Mouse (Mus musculus): ENCODE measurements around the gene Map1s. TPM values are rescaled to one million over a fixed set of nuclear protein-coding genes. Genes with fewer than 3 reads are reported as not detected.

Map1s gene
- total RNA-seq, 2 experiments from 2014 or later = 79.8 to 84.0 TPM

DNA sequence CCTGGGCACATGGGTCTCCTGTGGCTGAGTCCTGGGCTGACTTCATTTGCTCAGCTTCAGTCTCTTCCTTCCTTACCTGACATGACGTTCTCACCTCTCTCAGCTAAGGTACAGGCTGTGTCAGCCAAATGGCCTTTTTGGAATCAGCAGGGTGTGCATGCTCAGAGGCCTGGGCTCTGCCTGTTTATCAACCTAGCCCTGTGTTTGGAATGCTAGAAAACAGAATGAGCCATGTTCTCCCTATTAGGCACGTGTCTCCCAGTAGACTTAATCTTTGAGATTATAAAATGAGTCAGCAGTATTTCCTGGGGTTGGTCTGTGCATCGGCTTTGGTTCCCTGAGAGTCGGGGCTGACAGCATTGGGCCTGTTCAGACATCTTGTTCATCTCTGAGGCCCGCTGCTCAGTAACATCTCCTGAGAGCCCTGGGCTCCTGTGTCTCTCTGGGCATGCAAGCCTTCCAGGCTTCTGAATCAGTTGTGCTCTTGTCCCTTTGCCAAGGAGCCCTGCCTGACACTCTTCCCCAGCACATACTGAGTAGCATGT lies 23.1 kb downstream of the Map1s start:
- intact Hi-C loops (cut with DNase I) = no loop called here

DNA sequence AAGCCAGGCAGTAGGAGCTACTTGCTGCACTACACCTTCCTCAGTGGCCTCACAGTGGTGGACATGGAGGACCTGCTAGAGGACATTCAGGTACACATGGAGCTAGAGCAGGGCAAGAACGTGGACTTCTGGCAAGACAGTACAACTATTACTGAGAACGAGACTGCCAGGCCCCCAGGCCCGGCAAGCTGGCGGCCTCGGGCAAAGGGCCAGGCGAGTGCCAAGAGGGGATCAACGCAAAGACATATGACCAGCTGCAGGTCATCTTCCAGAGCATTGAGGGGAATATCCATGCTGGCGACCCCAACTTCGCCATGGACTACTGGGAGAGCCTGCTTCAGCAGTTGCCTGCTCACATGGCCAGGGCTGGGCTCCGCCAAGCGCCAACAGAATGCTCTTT lies 26.0 kb downstream of the Map1s start:
- no peak for DNase-seq
- intact Hi-C loops (cut with DNase I) = no loop called here

More for the DNA sequence above, 23.1 kb downstream of the Map1s start:
- DNase-seq = no peak

DNA sequence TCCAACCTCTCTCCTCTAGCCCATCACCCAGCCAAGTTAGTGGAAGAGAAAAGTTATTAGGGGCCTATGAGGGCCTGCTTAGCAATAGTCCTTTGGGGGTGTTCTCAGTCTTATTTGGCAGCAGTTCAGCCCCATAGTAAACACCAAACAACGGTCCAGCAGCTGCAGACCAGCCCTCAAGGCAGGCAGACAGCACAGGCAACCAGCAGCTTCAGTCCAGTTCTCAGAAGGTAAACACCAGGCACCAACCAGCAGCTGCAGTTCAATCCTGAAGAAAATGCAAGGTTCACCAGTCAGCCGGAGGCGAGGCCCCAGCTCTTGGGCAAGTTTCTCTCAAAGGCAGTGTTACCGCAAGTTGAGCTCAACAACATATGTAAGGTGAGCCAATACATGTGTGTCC lies 27.3 kb downstream of the Map1s start:
- DNase-seq = no peak
- intact Hi-C loops (cut with DNase I) = no loop called here

DNA sequence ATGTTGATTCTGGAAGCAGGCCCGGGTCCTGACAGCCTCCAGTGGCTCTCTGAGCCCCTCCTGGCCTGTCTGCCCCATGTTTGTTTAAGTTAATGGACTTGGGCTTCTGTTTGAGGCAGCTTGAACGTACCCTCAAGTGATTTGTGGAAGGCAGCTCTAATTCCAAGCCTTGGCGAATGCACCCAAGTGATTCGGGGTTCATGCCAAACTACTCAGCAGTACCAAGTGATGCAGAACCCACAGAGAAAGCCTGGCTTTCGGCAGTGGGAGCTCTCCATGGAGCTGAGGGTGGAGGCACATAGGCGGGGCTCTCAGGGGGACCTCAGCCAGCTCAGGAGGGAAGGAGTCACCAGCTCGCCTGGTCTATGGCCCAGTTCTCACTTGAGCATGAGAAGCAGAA lies 29.1 kb downstream of the Map1s start:
- intact Hi-C loops (cut with DNase I) = no loop called here
- DNase-seq = no peak

DNA sequence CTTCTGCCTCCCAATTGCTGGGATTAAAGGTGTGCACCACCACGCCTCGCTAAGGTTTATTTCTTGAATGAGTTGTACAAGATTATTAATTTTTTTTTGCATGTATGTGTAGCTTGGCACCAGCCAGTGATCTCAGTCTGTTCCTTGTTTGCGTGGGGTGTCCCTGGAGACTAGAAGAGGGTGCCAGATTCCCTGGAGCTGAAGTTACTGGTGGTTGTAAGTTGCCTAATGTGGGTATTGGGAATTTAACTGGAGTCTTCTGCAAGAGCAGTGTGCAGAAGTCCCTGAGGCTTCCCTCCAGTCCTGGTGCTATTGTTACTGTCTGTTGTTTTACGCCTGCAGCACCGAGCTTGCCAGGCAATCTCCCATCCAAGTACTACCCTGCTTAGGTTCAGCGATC lies 31.5 kb downstream of the Map1s start:
- intact Hi-C loops (cut with DNase I) = no loop called here
- DNase-seq = no peak

DNA sequence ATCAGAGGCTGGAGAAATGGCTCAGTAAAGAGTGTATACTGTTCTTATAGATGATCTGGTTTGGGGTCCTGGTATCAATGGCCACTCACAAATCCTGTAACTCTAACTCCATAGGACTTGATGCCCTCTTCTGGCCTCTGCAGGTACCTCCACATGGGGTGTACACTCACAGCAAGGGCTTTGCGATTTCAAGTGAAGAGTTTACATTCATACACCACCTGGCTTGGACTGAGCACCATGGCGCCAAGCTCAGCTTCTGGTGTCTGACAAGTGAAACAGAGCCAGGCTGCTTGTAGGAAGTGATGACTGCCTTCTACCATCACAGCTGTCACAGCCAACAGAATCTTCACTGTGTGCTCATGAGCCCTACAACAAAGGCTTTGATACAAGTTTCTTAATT lies 35.7 kb downstream of the Map1s start:
- intact Hi-C loops (cut with DNase I) = no loop called here
- DNase-seq = no peak

DNA sequence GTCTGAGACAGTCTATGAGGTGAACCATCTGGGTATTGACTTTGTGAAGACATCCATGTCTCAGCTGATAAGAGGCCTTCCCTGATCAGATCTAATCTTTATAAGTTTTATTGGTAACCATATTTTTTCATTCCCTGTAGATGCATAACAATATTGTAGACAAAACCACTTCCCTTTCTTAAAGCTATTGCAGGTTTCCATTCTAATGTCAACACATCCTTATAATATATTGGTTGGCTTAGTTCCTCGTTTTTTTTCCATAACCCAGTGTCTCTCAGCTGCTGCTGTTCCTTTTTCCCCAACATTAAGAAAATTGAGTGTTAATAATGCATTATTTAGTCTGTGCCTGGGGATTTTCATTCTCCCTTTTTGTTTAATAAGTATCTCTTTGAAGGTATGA lies 37.5 kb downstream of the Map1s start:
- no peak for DNase-seq
- intact Hi-C loops (cut with DNase I) = no loop called here

DNA sequence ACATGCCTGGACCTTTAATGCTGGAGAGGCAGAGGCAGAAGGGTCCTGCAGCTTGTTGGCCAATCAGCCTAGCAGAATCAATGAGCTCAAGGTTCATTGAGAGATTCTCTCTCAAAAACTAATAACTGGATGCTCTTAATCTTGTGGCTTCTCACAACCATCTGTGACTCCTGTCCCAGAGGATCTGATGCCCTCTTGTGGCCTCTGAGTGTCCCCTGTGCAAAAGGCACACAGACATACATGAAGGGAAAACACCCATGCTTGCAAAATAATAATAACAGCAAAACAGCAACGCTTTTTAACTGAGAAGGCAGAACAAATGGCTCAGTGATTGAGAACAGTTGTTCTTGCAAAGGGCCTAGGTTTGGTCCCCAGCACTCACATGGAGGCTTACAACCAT lies 44.1 kb downstream of the Map1s start:
- intact Hi-C loops (cut with DNase I) = no loop called here
- DNase-seq = no peak

DNA sequence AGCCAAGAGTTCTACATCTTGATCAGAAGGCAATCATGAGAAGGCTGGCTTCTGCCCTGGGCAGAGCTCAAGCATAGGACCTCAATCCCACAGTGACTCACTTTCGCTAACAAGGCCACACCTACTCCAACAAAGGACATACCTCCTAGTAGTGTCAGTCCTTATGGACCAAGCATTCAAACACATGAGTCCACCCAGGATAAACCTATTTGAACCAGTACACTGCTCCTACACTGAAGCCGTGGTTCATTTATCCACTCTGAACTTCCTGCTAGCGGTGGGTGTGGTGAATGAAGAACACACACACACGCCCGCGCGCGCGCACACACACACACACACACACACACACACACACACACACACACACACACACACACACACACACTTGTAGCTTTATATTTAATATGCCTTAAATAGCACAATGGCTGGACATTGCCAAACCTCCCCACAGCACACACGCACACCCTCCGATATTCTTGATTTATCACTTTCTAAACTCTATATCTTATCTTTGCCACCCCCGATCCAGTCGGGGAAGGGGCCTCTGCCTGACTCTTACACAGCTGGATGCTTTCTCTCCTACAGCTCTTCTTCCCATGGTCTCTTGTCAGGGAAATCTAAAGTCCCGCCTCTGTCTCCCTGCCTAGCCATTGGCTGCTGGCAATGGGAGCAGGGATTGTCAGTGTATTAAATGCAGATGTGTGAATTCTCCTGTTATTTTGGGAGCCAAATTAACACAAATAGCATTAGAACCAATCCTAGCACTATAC lies 55.2 kb downstream of the Map1s start:
- intact Hi-C loops (cut with DNase I) = no loop called here
- no peak for DNase-seq

DNA sequence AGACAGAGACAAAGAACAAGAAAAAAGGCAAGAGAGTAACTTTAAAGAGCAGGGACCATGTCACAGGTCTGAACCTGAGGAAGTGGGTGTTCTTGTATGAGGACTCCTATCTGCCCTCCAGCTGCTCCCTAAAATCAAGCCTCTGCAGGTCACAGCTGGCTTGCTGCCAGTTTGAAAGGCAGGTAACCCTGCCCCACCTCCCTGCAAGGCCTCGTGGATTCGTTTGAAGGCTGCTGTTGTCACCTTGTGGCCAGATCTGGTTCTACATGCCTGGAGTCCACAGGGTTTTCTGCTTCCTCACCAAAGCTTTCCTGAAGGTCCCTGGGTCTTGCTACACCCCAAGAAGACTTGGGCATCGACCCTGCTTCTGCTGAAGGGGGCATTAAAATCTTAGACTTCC lies 58.4 kb downstream of the Map1s start:
- peak; percentile 13 for DNase-seq
- intact Hi-C loops (cut with DNase I) = no loop called here

DNA sequence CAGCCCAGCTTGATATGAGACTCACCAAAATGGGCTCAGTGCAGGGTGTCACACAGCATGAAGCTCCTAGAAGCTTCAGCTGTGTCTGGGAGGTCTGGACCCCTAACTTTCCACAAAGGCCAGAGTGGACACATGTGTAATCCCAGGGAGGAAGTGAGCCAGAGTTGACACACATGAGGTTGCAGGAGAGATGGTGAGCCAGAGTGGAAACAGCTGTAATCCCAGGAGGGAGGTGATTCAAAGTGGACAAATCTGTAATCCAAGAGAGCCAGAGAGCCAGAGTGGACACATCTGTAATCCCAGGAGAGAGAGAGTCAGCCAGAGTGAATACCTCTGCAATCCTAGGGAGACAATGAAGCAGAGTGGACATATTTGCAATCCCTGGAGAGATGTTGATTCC lies 59.1 kb downstream of the Map1s start:
- intact Hi-C loops (cut with DNase I) = no loop called here
- no peak for DNase-seq

Small RNA genes lying within 50 kb of the gene (microRNA-seq; reads per million reads assigned to microRNA genes)
- gene Mir1969 (27.4 reads per million, percentile 38 among the genes with 10 or more reads in this experiment), gene Mir7067 (2.1 reads per million)

Other genes with a start within 250 kb of the Map1s start
- gene Pgpep1, start 245.5 kb upstream of the Map1s start, total RNA-seq (2021) = 10 to 100 TPM; 29.7 to 30.5 TPM
- gene Lsm4, start 232.7 kb upstream of the Map1s start, total RNA-seq (2021) = 10 to 100 TPM; 85.2 to 93.7 TPM
- gene Jund, start 207.0 kb upstream of the Map1s start, total RNA-seq (2021) = 100 to 1,000 TPM; 146 to 158 TPM
- under 1 TPM; 0.40 to 0.50 TPM for gene Iqcn, start 202.5 kb upstream of the Map1s start, total RNA-seq (2021)
- not detected for gene Gm3336, start 187.4 kb upstream of the Map1s start, total RNA-seq (2021)
- gene Pde4c, start 182.2 kb upstream of the Map1s start, total RNA-seq (2021) = under 1 TPM; 0.56 to 0.66 TPM
- gene Rab3a, start 151.3 kb upstream of the Map1s start, total RNA-seq (2021) = 100 to 1,000 TPM; 414 to 476 TPM
- gene Mpv17l2, start 145.0 kb upstream of the Map1s start, total RNA-seq (2021) = 10 to 100 TPM; 31.7 to 32.6 TPM
- gene Pik3r2, start 129.2 kb upstream of the Map1s start, total RNA-seq (2021) = 100 to 1,000 TPM; 187 to 198 TPM
- gene Mast3, start 100.9 kb upstream of the Map1s start, total RNA-seq (2021) = 10 to 100 TPM; 78.2 to 86.3 TPM
- gene Il12rb1, start 97.5 kb upstream of the Map1s start, total RNA-seq (2021) = under 1 TPM; 0.20 to 0.22 TPM
- gene Arrdc2, start 66.2 kb upstream of the Map1s start, total RNA-seq (2021) = 10 to 100 TPM; 13.0 to 14.9 TPM
- 10 to 100 TPM; 29.6 to 48.2 TPM for gene Kcnn1, start 42.7 kb upstream of the Map1s start, total RNA-seq (2021)
- 10 to 100 TPM; 86.2 to 89.3 TPM for gene Ccdc124, start 32.0 kb upstream of the Map1s start, total RNA-seq (2021)
- gene Slc5a5, start 13.2 kb upstream of the Map1s start, total RNA-seq (2021) = 1 to 10 TPM; 4.4 to 4.5 TPM
- gene Rpl18a, start 8.5 kb upstream of the Map1s start, total RNA-seq (2021) = 1,000 to 10,000 TPM in 1 of 2 experiments, 100 to 1,000 TPM in 1; 955 to 1,024 TPM

All from left cerebral cortex, postnatal 4 days (tissue).